Mouse (Mus musculus): ENCODE results near the gene Ccdc84. TPM values are rescaled to one million over a fixed set of nuclear protein-coding genes. Genes with fewer than 3 reads are reported as not detected.
"Not testable (repeated sequence)": the region's sequence is repeated elsewhere in the genome, so short reads cannot be mapped to it uniquely, and the experiment has no call there.

Ccdc84 gene
- total and polyA plus RNA-seq, 2 experiments from 2014 or later: 23.2 to 30.2 TPM

- H3K4me3 ChIP-seq (ENCODE audit: low read depth, low read length): no peak overlapping the region
- H3K4me1 ChIP-seq (ENCODE audit: insufficient read depth, low read length): no peaks in the 10 kb centered on the region
- H3K27me3 ChIP-seq (ENCODE audit: insufficient read depth, low read length): no peaks in the 10 kb centered on the region
- no peaks in the 10 kb centered on the region for H3K9me3 ChIP-seq (ENCODE audit: low read length)
- H3K9ac ChIP-seq (replicated peaks; ENCODE audit: low read length, poor library complexity, severe bottlenecking): no peak overlapping the region
- no peaks in the 10 kb centered on the region for H3K36me3 ChIP-seq (ENCODE audit: insufficient read depth, low read length)
- ATAC-seq (ENCODE audit: low FRiP score) (no peak), DNase-seq (ENCODE audit: low spot score) (no peak)
- 82% methylated on average over 5 of the region's 5 CpGs for WGBS
- no peak overlapping the region for H3K4me2 ChIP-seq (ENCODE audit: low read depth, low read length, poor library complexity, severe bottlenecking)
- H3K27ac ChIP-seq (ENCODE audit: low read depth, low read length): no peak overlapping the region
- TF ChIP-seq CTCF (IDR thresholded peaks at IDR 0.05): no peak
Measured at GRCm38 (mm10) chr9:44420280-44420898, 2.0 kb upstream of the Ccdc84 start.

- WGBS: 96% methylated on average over 9 of the region's 9 CpGs
- DNase-seq (ENCODE audit: low spot score); H3K4me1 ChIP-seq (ENCODE audit: insufficient read depth, low read length); H3K9me3 ChIP-seq (ENCODE audit: low read length); H3K27me3 ChIP-seq (ENCODE audit: insufficient read depth, low read length); H3K9ac ChIP-seq (replicated peaks; ENCODE audit: low read length, poor library complexity, severe bottlenecking); ATAC-seq (ENCODE audit: low FRiP score); H3K4me3 ChIP-seq (ENCODE audit: low read depth, low read length); H3K4me2 ChIP-seq (ENCODE audit: low read depth, low read length, poor library complexity, severe bottlenecking); H3K27ac ChIP-seq (ENCODE audit: low read depth, low read length); H3K36me3 ChIP-seq (ENCODE audit: insufficient read depth, low read length): not testable (repeated sequence)
Measured at GRCm38 (mm10) chr9:44419730-44420129, 1.4 kb upstream of the Ccdc84 start.

GRCm38 (mm10) chr9:44417892-44418363 is 441 bp downstream of the Ccdc84 start:
- peak; percentile 89 for ATAC-seq (ENCODE audit: low FRiP score)
- peak overlapping the region; percentile 76 for H3K4me3 ChIP-seq (ENCODE audit: low read depth, low read length)
- DNase-seq (ENCODE audit: low spot score): peak; percentile 96
- no peaks in the 10 kb centered on the region for H3K27me3 ChIP-seq (ENCODE audit: insufficient read depth, low read length)
- peak overlapping the region; percentile 74 for H3K9ac ChIP-seq (replicated peaks; ENCODE audit: low read length, poor library complexity, severe bottlenecking)
- TF ChIP-seq CTCF (IDR thresholded peaks at IDR 0.05): peak; percentile 82
- WGBS: under 1% methylated on average over 38 of the region's 38 CpGs
- H3K9me3 ChIP-seq (ENCODE audit: low read length): no peaks in the 10 kb centered on the region
- peak overlapping the region; percentile 97 for H3K4me2 ChIP-seq (ENCODE audit: low read depth, low read length, poor library complexity, severe bottlenecking)
- no peaks in the 10 kb centered on the region for H3K4me1 ChIP-seq (ENCODE audit: insufficient read depth, low read length)
- peak overlapping the region; percentile 70 for H3K27ac ChIP-seq (ENCODE audit: low read depth, low read length)
- peaks cover 5% of the 10 kb centered on the region for H3K36me3 ChIP-seq (ENCODE audit: insufficient read depth, low read length)

- no peak for TF ChIP-seq CTCF (IDR thresholded peaks at IDR 0.05)
- Histone ChIP-seq H3K4me3 (ENCODE audit: low read depth, low read length) (peak overlapping the region; percentile 76), H3K4me1 (ENCODE audit: insufficient read depth, low read length) (no peaks in the 10 kb centered on the region), H3K36me3 (ENCODE audit: insufficient read depth, low read length) (peaks cover 11% of the 10 kb centered on the region), H3K27ac (ENCODE audit: low read depth, low read length) (0 out of 2 replicates have a peak overlapping the region, but pooled peaks have one; percentile 70), H3K4me2 (ENCODE audit: low read depth, low read length, poor library complexity, severe bottlenecking) (peak overlapping the region; percentile 97), H3K27me3 (ENCODE audit: insufficient read depth, low read length) (no peaks in the 10 kb centered on the region), H3K9me3 (ENCODE audit: low read length) (no peaks in the 10 kb centered on the region), H3K9ac (replicated peaks; ENCODE audit: low read length, poor library complexity, severe bottlenecking) (peak overlapping the region; percentile 74)
- 9% methylated on average over 24 of the region's 26 CpGs for WGBS
- ATAC-seq (ENCODE audit: low FRiP score) (peak; percentile 54; the same call in 1 of the 2 replicates), DNase-seq (ENCODE audit: low spot score) (no peak)
Measured at GRCm38 (mm10) chr9:44417156-44417891, 1.0 kb downstream of the Ccdc84 start.

GRCm38 (mm10) chr9:44412781-44413180 is 5.6 kb downstream of the Ccdc84 start:
- Histone ChIP-seq H3K27me3 (ENCODE audit: insufficient read depth, low read length) (no peaks in the 10 kb centered on the region), H3K4me1 (ENCODE audit: insufficient read depth, low read length) (no peaks in the 10 kb centered on the region), H3K4me3 (ENCODE audit: low read depth, low read length) (no peak overlapping the region), H3K36me3 (ENCODE audit: insufficient read depth, low read length) (peaks cover 32% of the 10 kb centered on the region), H3K4me2 (ENCODE audit: low read depth, low read length, poor library complexity, severe bottlenecking) (no peak overlapping the region), H3K9me3 (ENCODE audit: low read length) (no peaks in the 10 kb centered on the region), H3K9ac (replicated peaks; ENCODE audit: low read length, poor library complexity, severe bottlenecking) (no peak overlapping the region), H3K27ac (ENCODE audit: low read depth, low read length) (no peak overlapping the region)
- no peak for DNase-seq (ENCODE audit: low spot score)
- 83% methylated on average over 2 of the region's 2 CpGs for WGBS
- no peak for TF ChIP-seq CTCF (IDR thresholded peaks at IDR 0.05)
- ATAC-seq (ENCODE audit: low FRiP score): no peak

GRCm38 (mm10) chr9:44412306-44412705 is 6.1 kb downstream of the Ccdc84 start:
- DNase-seq (ENCODE audit: low spot score): no peak
- Histone ChIP-seq H3K36me3 (ENCODE audit: insufficient read depth, low read length) (peaks cover 32% of the 10 kb centered on the region), H3K9me3 (ENCODE audit: low read length) (no peaks in the 10 kb centered on the region), H3K4me1 (ENCODE audit: insufficient read depth, low read length) (no peaks in the 10 kb centered on the region), H3K27ac (ENCODE audit: low read depth, low read length) (no peak overlapping the region), H3K4me2 (ENCODE audit: low read depth, low read length, poor library complexity, severe bottlenecking) (no peak overlapping the region), H3K27me3 (ENCODE audit: insufficient read depth, low read length) (no peaks in the 10 kb centered on the region), H3K9ac (replicated peaks; ENCODE audit: low read length, poor library complexity, severe bottlenecking) (no peak overlapping the region), H3K4me3 (ENCODE audit: low read depth, low read length) (no peak overlapping the region)
- no peak for ATAC-seq (ENCODE audit: low FRiP score)
- no peak for TF ChIP-seq CTCF (IDR thresholded peaks at IDR 0.05)
- WGBS: 86% methylated on average over 4 of the region's 4 CpGs

Measured in midbrain, postnatal 0 days (tissue).